Mouse (Mus musculus): ENCODE data around the gene Wdr45.
"Not testable (repeated sequence)": the region's sequence is repeated elsewhere in the genome, so short reads cannot be mapped to it uniquely, and the experiment has no call there.

The Wdr45 gene

DNA sequence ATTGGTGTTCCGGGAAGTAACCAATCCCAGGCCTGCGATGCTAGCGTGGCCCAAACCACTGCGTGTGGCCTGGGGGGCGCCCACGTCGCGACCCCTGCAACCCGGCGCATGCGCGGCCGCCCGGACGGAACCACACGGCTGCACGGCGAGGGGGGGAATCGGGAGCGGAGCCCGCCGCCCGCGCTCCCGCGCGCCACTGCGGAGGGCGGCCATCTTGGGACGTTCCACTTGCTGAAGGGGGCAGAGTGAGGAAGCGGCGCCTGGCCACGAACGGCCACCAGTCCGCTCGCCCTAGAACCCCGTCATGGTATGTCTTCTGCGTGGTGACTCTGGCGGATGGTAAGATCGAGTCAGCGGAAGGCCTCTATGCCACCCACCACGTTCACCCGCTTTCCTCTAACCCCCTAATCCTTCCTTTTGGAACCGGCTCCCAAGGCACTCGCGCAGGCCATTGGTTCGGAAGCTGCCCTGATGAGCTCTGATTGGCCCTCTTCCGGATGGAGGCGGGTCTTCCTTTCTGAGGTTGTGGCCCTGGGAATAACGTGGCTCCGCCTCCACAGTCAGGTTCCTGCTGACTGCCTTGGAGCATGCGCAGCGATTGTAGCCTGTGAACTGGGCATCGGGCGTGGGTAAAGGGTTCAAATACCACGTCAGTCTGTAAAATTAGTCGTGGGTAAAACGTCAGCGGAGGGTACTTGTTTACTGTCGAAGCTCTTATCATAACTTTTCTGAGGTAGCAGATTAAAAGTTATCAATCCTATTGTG is at the start of gene Wdr45:
Wdr45 (plus strand) TSS at position 199 of the 765 bp plus-strand sequence.
- peak; percentile 91 to 93 for DNase-seq (ENCODE audit: low spot score in 2 of 2)

DNA sequence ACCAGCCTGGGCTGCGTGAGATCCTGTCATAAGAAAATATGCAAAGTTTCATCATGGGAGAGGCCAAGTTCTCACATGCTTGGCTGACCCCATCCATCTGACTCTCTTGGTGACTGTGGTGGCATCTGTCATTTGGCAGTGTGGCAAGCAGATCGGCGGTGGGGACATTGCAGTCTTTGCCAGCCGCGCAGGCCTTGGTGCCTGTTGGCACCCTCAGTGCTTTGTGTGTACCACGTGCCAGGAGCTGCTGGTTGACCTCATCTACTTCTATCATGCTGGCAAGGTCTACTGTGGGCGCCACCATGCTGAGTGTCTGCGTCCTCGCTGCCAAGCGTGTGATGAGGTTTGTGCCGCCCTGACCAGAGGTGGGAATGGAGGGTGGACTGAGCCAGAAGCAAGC is 49.3 kb upstream of the Wdr45 start:
- no peak for DNase-seq (ENCODE audit: low spot score in 2 of 2)

DNA sequence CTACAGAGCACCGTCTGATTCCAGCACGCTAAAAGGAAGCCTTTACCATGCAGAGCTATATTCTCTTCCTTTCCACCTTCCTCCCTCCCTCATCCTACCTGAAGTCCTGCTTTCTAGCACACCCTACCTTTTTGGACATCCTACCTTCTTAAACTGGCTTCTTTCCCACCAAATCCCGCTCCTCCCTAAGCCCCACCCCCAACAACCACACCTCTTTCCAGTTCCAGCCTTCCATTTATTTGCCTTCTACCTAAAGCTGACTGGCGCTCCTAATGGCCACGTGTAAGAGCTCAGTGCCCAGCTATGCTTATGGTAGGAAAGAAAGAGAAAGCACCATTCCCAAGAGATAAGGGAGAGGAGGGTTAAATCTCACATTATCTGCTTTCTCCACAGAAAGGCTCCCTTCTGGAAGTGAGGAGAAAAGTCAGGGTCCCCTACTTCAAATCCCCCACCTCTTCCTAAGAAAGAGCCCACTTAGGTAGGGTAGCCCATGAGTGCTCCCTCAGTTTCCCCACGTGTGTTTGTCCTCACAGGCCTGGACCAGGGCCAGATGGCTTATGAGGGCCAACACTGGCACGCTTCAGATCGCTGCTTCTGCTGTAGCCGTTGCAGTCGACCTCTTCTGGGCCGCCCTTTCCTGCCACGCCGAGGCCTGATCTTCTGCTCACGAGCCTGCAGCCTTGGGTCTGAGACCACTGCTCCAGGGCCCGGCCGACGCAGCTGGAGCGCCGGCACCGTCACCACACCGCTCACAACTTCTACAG is 48.2 kb upstream of the Wdr45 start:
- no peak for DNase-seq (ENCODE audit: low spot score in 2 of 2)

DNA sequence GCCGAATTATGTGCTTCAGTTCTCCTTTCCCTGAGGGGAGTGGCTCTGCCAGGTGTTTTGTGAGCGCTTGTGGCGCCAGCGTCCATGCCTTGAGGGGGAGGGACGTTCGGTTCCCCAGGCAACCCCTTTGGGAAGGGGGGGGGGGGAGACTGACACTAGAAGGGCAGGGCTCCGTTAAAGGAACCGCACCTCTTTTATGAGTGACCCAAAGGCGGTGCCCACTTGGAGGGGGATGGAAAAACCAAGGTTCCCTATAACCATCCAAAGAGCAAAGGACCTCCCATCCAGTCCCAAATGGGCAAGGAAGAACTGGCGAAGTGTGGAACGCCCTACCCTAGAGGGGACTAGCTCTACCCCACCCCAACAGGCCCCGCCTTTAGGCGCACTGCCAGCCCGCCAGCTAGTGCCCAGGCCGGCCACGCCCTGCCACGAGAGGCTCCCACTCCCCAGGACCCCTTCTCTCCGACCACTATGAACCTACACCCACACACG is 43.7 kb upstream of the Wdr45 start:
- DNase-seq (ENCODE audit: low spot score in 2 of 2), result peak; percentile 42 to 45

GRCm38 (mm10) chrX:7670921-7671623 is 43.1 kb upstream of the Wdr45 start, which contains the start of gene Plp2:
Plp2 (minus strand) TSS chrX:7671390.
- DNase-seq (ENCODE audit: low spot score in 2 of 2), result peak in 1 of 2 experiments; percentile 28

- no peak for DNase-seq (ENCODE audit: low spot score in 2 of 2)
Observed at GRCm38 (mm10) chrX:7672739-7673138, 41.4 kb upstream of the Wdr45 start.

GRCm38 (mm10) chrX:7673578-7674281 is 40.4 kb upstream of the Wdr45 start:
- no peak for DNase-seq (ENCODE audit: low spot score in 2 of 2)

- DNase-seq (ENCODE audit: low spot score in 2 of 2), result no peak
Observed at GRCm38 (mm10) chrX:7674284-7675000, 39.7 kb upstream of the Wdr45 start.

- DNase-seq (ENCODE audit: low spot score in 2 of 2), result no peak
Observed at GRCm38 (mm10) chrX:7675001-7675380, 39.1 kb upstream of the Wdr45 start.

DNA sequence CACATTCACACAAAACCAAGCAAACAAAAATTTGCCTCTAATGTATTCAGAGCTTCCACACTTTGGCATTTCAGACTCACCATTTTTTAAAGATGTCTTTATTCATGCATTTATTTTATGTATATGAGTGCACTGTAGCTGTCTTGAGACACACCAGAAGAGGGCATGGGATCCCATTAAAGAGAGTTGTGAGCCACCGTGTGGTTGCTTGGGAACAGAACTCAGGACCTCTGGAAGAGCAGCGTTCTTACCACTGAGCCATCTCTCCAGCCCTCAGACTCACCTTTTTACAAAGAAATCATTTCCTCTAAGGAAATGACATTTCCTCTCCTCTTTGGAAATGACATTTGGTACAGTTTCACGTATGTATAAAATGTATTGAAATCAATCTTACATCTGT is 35.1 kb upstream of the Wdr45 start:
- DNase-seq (ENCODE audit: low spot score in 2 of 2), result no peak

DNA sequence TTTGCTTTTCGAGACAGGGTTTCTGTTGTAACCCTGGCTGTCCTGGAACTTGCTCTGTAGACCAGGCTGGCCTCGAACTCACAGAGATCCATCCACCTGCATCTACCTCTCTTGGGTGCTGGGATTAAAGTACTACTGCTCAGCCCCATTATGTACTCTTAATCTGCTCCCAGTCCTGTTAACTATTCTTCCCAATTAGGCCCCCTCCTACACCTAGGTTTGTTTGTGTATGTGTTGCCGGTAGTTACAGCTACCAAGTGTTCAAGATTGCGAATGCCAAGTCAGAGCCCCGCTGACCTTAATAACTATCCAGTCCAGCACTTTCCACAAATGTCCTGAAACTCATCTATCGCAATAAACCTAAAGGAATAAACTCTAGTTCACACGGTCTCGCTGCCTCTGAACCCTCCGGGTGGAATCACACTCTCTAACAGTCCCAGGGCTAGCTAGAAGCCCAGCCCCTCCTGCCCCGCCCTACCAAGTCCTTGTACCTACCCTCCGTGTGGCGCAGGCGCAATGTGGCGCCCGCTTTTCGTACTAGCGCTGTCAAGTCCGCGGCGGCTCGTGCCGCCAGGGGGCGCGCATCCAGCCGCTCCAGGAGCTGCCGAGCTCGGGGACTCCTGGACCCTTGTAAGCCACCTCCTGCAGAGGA is 34.6 kb upstream of the Wdr45 start:
- DNase-seq (ENCODE audit: low spot score in 2 of 2), result peak; percentile 65 to 75

DNA sequence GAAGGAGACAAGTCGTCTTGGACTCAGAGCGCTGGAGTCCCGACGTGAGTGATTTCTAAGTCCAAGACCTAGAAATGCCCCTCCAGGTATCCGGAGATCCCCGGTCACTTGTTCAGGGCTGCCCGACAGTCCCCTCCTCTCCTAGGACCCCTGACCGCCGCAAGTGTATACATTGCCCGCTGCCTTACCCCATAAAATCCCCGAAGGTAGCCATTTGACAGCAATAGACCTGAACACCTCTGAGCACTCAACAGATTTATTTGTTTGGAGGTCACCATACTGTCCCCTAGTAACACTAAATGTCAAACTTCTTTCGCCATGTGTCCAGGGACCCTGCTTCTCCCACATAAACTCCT is 34.1 kb upstream of the Wdr45 start:
- no peak for DNase-seq (ENCODE audit: low spot score in 2 of 2)

DNA sequence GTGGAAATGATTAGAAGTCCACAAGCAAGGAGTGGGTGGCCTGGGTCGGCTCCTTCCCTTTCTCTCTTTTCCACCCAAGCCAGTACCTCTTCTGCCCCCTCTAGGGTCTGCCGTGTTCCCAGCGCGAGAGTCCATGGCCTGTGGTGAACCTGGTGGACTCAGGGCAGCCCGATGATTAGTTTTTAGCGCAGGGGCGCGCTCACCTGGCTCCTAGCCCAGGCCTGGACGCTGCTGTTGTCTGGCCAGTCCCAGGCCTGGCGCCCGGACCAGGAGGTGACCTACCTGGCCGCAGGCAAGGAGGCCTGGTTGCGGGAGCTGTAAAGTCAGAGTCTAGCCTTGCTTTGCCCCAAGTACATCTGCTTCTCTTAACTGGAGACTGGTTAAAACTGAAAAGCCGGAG is 33.3 kb upstream of the Wdr45 start, which contains the start of gene Magix:
Magix (minus strand) TSS at position 388 of the 400 bp plus-strand sequence.
- no peak for DNase-seq (ENCODE audit: low spot score in 2 of 2)

GRCm38 (mm10) chrX:7688321-7688720 is 25.8 kb upstream of the Wdr45 start:
- DNase-seq (ENCODE audit: low spot score in 2 of 2), result no peak

DNA sequence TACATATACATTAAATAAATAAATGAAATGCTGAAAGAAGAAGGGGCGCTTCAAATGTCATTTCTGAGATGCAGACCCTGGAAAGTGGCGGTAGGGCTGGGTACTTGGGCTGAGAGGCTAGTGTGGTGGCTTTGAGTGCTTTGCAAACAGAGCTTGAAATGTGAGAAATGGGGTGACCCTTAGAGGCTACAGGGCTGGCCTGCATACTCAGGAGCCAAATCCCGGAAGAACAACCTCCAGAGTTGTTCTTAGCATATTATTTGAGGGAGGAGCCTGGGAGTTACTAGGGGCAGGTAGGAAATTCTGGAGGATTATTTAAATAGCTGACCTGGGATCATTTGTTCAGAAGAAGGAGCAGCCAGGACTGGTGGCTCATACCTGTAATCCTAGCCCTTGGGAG is 23.6 kb upstream of the Wdr45 start:
- no peak for DNase-seq (ENCODE audit: low spot score in 2 of 2)

DNA sequence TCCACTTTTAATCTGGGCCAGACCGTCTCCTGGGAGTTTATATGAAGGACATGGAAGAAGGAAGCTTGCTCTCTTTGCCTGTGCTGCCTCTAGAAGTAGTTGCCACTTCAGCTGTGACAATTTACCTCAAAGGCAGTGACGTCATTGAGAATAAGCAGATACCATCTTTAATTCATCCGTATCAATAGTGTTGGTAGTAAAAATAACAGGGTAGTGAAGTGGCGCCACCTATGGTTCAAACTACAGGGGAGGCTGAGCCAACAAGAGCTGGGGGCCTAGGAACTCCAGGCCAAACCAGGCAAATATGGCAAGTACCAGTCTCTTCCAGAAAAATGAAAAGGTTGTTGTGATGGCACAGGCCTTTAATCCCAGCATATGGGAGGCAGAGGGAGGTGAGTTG is 21.3 kb upstream of the Wdr45 start:
- no peak for DNase-seq (ENCODE audit: low spot score in 2 of 2)

GRCm38 (mm10) chrX:7696520-7696919 is 17.6 kb upstream of the Wdr45 start:
- DNase-seq (ENCODE audit: low spot score in 2 of 2), result no peak

DNA sequence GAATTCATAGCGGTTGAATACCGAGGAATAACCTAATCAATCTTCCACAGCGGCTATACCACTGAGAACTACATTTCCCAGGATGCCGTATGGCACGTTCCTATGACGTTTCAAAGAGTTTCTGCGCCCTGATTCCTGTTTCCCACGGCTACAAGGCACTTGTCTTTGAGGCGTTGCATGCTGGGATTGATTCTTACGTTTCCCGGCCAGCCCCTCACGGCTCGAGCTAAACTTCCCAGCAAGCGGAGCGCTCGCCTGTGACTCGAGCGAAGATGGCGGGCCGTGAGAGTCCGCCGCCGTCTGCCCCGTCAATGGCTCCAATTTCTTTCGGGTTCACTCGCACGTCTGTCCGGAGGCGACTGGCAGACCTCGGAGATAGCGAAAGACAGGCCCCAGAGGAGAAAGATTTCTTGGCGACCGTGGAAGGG is 17.2 kb upstream of the Wdr45 start, which contains the start of gene Gpkow:
Gpkow (plus strand) TSS at position 178 of the 428 bp plus-strand sequence.
- peak; percentile 77 to 78 for DNase-seq (ENCODE audit: low spot score in 2 of 2)

- not testable (repeated sequence) for DNase-seq (ENCODE audit: low spot score in 2 of 2)
Observed at GRCm38 (mm10) chrX:7713764-7714134, 384 bp upstream of the Wdr45 start.

DNA sequence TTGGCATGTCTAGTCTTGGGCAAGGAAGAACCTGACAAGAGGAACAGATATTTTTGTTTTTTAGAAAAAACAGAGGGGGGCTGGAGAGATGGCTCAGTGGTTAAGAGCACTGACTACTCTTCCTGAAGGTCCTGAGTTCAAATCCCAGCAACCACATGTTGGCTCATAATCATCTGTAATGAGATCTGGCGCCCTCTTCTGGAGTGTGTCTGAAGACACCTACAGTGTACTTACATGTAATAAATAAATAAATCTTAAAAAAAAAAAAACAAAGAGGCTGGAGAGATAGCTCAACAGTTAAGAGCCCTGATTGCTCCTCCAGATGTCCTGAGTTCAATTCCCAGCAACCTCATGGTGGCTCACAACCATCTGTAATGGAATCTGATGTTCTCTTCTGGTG is 1.9 kb downstream of the Wdr45 start:
- not testable (repeated sequence) for DNase-seq (ENCODE audit: low spot score in 2 of 2)
